ENCODE assay signal across 16 mouse cellular contexts in genomic region chr5:119337739-119338138, GRCm38 (mm10).
"Had no signal": no experiment of that assay in that cellular context is flagged by ENCODE, and none has a peak within 500 bp of the region (broad histone marks: within the 10 kb centered on the region; RNA-seq: fewer than 3 reads in every experiment).

No protein-coding gene starts in this region.

- DNase-seq: kidney, adult 2 months; kidney, postnatal 25 days; layer of hippocampus, adult 9-11 months; layer of hippocampus, postnatal 36 days; lung, postnatal 14 days; right cerebral cortex, adult 18-20 months; right cerebral cortex, postnatal 25 days; thymus, adult 18-20 months; thymus, postnatal 14 days had no signal

- H3K4me1 ChIP-seq: limb, embryonic 15.5 days; lung, embryonic 15.5 days; midbrain, embryonic 13.5 days; neural tube, embryonic 15.5 days had no signal

- H3K27ac ChIP-seq: limb, embryonic 15.5 days; lung, embryonic 15.5 days; macrophage; midbrain, embryonic 13.5 days; neural tube, embryonic 15.5 days had no signal

- ATAC-seq: intestine, embryonic 16.5 days; midbrain, embryonic 13.5 days had no signal

- H3K27me3 ChIP-seq: lung, embryonic 15.5 days; midbrain, embryonic 13.5 days; neural tube, embryonic 15.5 days had no signal

- H3K4me2 ChIP-seq: limb, embryonic 15.5 days; lung, embryonic 15.5 days; midbrain, embryonic 13.5 days; neural tube, embryonic 15.5 days had no signal

- H3K36me3 ChIP-seq: limb, embryonic 15.5 days; lung, embryonic 15.5 days; midbrain, embryonic 13.5 days; neural tube, embryonic 15.5 days had no signal

- H3K9ac ChIP-seq: limb, embryonic 15.5 days; lung, embryonic 15.5 days; midbrain, embryonic 13.5 days; neural tube, embryonic 15.5 days had no signal

- H3K9me3 ChIP-seq: limb, embryonic 15.5 days; lung, embryonic 15.5 days; midbrain, embryonic 13.5 days; neural tube, embryonic 15.5 days had no signal

- H3K4me3 ChIP-seq: limb, embryonic 15.5 days; lung, embryonic 15.5 days; midbrain, embryonic 13.5 days; myocyte; neural tube, embryonic 15.5 days had no signal
